Mouse (Mus musculus): ENCODE measurements around the gene Gsg1l.

GRCm38 (mm10) chr7:125888373-125888772 lies 193.8 kb downstream of the Gsg1l start:
- TF ChIP-seq FLI1 (IDR thresholded peaks at IDR 0.05; ENCODE audit: low read length): no peak
- no peak for TF ChIP-seq GATA1 (IDR thresholded peaks at IDR 0.05; ENCODE audit: borderline replicate concordance, low read length)
